Mouse (Mus musculus): ENCODE measurements around the gene Hhip.
"Not testable (repeated sequence)": the region's sequence is repeated elsewhere in the genome, so short reads cannot be mapped to it uniquely, and the experiment has no call there.

The Hhip gene

GRCm38 (mm10) chr8:79992121-79992848, 65.5 kb downstream of the Hhip start:
- DNase-seq (ENCODE audit: low read depth): no peak

GRCm38 (mm10) chr8:79991420-79991819, 66.4 kb downstream of the Hhip start:
- DNase-seq (ENCODE audit: low read depth): not testable (repeated sequence)

GRCm38 (mm10) chr8:79984946-79985345, 72.9 kb downstream of the Hhip start:
- DNase-seq (ENCODE audit: low read depth): no peak

- no peak for DNase-seq (ENCODE audit: low read depth)
Observed at GRCm38 (mm10) chr8:79982144-79982543, 75.7 kb downstream of the Hhip start.

- DNase-seq (ENCODE audit: low read depth): no peak
Observed at GRCm38 (mm10) chr8:79966159-79966558, 91.6 kb downstream of the Hhip start.

GRCm38 (mm10) chr8:79952857-79953256, 104.9 kb downstream of the Hhip start:
- peak; percentile 22 for DNase-seq (ENCODE audit: low read depth)

- DNase-seq (ENCODE audit: low read depth): no peak
Observed at GRCm38 (mm10) chr8:79950376-79950775, 107.4 kb downstream of the Hhip start.

- DNase-seq (ENCODE audit: low read depth): no peak
Observed at GRCm38 (mm10) chr8:79945501-79946076, 112.2 kb downstream of the Hhip start.

- no peak for DNase-seq (ENCODE audit: low read depth)
Observed at GRCm38 (mm10) chr8:79941070-79941469, 116.7 kb downstream of the Hhip start.

- no peak for DNase-seq (ENCODE audit: low read depth)
Observed at GRCm38 (mm10) chr8:79936856-79937445, 120.9 kb downstream of the Hhip start.

- DNase-seq (ENCODE audit: low read depth): no peak
Observed at GRCm38 (mm10) chr8:79935793-79936192, 122.0 kb downstream of the Hhip start.

- DNase-seq (ENCODE audit: low read depth): no peak
Observed at GRCm38 (mm10) chr8:79929202-79929601, 128.6 kb downstream of the Hhip start.

- no peak for DNase-seq (ENCODE audit: low read depth)
Observed at GRCm38 (mm10) chr8:79917211-79917610, 140.6 kb downstream of the Hhip start.

All from 416B (cell line).